Mouse (Mus musculus) embryonic stem cell, embryonic (primary cell): Measurements from ENCODE around the gene Tmem208.

ENCODE experiments used
- CTCF ChIA-PET, 4 experiments: fragments of 300-600 bp in 2 of 4; fragments of 350-600 bp in 2 of 4; sonication (Branson Sonifier 250); formaldehyde crosslinking; loops; one replicate each; lab custom pipeline; 2022; ENCODE audit warnings: inconsistent platforms in 2 of 4; lab: Charles Lee
- POLR2A ChIA-PET, 4 experiments: fragments of 300-600 bp in 2 of 4; fragments of 350-600 bp in 2 of 4; sonication (Branson Sonifier 250); formaldehyde crosslinking; loops; one replicate each; lab custom pipeline; 2022; ENCODE audit warnings: antibody characterized with exemption in 4 of 4, inconsistent platforms in 1 of 4; lab: Charles Lee

Gene Tmem208

DNA sequence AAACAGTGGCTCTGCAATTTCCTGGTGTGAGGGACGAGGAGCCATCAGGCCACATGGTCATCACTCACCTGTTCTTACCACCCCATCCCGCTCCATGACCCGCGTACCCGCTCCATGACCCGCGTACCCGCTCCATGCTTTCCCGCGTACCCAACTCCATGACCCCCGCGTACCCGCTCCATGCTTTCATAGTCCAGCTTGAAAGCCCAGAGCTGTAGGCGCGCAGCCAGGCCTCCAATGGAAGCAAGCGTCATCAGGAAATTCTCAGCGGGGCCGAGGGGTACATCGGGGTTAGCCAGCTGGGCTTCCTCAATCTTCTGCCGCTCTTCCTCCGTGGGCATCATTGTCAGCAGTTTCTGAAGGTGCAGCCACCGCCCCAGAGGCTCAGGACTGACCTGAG is 5.3 kb downstream of the Tmem208 start:
- ChIA-PET CTCF (no interaction called here), POLR2A (interaction anchor here in 2 of 4 experiments (0.6 to 2.1 kb wide), 7 partner anchors 9 to 27 kb away, joined by 3 to 5 read pairs (median 3); partner anchors contain the start of genes Fhod1 (in 2 of the 2) and Slc9a5 (in 1 of the 2))

DNA sequence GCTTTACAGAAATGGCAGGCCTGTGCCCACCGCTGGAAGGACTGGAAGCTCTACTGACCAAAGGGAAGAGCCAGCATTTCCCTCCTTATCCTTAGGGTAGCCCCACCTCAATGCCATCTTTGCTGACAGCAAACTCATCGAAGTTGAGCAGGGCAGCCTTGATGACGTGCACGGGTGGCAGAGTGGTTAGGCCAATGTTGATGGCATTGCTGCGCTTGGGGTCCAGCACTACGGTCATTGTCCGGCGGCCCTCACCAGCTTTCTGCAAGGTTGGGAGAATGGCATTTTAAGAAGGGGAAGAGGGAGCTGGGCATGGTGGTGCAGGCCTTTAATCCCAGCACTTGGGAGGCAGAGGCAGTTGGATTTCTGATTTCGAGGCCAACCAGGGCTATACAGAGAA is 5.8 kb downstream of the Tmem208 start:
- ChIA-PET CTCF (no interaction called here), POLR2A (interaction anchor here in 2 of 4 experiments (0.5 to 2.1 kb wide), 5 partner anchors 8 to 27 kb away, joined by 3 to 5 read pairs (median 3); partner anchors contain the start of genes Fhod1 (in 1 of the 2) and Slc9a5 (in 1 of the 2))

DNA sequence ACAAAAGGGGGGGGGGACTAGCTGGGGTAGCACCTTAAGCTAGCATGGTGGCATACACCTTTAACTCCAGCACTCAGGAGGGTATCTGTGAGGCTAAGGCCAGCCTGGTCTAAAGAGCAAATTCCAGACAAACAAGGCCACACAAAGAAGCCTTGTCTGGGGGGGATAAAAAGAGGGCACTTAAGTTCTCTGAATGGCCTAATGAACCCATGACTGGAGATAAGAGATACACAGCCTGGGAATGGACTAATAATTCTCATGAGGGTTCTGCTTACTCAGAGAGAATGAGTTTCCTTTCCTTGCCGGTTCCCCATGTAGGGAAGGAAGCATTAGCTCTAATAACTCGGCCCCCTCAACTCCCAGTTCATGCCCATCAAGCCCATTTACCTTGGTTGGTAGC is 6.4 kb downstream of the Tmem208 start:
- ChIA-PET POLR2A (interaction anchor here in 2 of 4 experiments (0.5 to 1.6 kb wide), 4 partner anchors 10 to 28 kb away, joined by 3 to 5 read pairs (median 3); no protein-coding TSS in a partner anchor), CTCF (no interaction called here)

- ChIA-PET CTCF (interaction anchor here in 3 of 4 experiments (0.5 to 2.1 kb wide), 13 partner anchors 10 to 1712 kb away, joined by 3 to 14 read pairs (median 4); partner anchors contain the start of genes Fhod1 (in 1 of the 3), Pdf (in 1 of the 3), Slc9a5 (in 1 of the 3) and Tppp3 (in 1 of the 3)), POLR2A (interaction anchor here in 3 of 4 experiments (0.6 to 4.1 kb wide), 27 partner anchors 9 to 256 kb away, joined by 3 to 32 read pairs (median 4); partner anchors contain the start of genes Fhod1 (in 3 of the 3), Slc9a5 (in 3 of the 3), Lrrc29 (in 2 of the 3) and Tmem208 (in 2 of the 3))
Observed at GRCm38 (mm10) chr8:105336373-105337130, 10.4 kb downstream of the Tmem208 start.

GRCm38 (mm10) chr8:105338992-105339391 is 12.8 kb downstream of the Tmem208 start:
- ChIA-PET CTCF (interaction anchor here in 1 of 4 experiments (1.0 to 1.3 kb wide), 2 partner anchors 9 to 31 kb away, joined by 3 to 4 read pairs; partner anchors contain the start of gene Fhod1), POLR2A (interaction anchor here (0.5 to 4.1 kb wide), 9 partner anchors 9 to 132 kb away, joined by 3 to 32 read pairs (median 4); partner anchors contain the start of genes Fhod1 (in 3 of the 4), Lrrc29 (in 2 of the 4), Tmem208 (in 2 of the 4) and E2f4 (in 1 of the 4))

- CTCF ChIA-PET: interaction anchor here in 2 of 4 experiments (0.6 to 1.3 kb wide), 3 partner anchors 8 to 108 kb away, joined by 3 to 7 read pairs (median 4); partner anchors contain the start of gene Fhod1 (in 1 of the 2)
- POLR2A ChIA-PET: interaction anchor here in 3 of 4 experiments (0.6 to 4.1 kb wide), 7 partner anchors 8 to 349 kb away, joined by 3 to 32 read pairs (median 3); partner anchors contain the start of genes Fhod1 (in 2 of the 3), E2f4 (in 1 of the 3) and Slc9a5 (in 1 of the 3)
Observed at GRCm38 (mm10) chr8:105339886-105340635, 13.9 kb downstream of the Tmem208 start.

- CTCF ChIA-PET: no interaction called here
- POLR2A ChIA-PET: interaction anchor here in 2 of 4 experiments (0.6 to 1.0 kb wide), 4 partner anchors 15 to 140 kb away, joined by 3 to 5 read pairs (median 3); partner anchors contain the start of genes Lrrc29 (in 1 of the 2), Nol3 (in 1 of the 2) and Tmem208 (in 1 of the 2)
Observed at GRCm38 (mm10) chr8:105341399-105341798, 15.2 kb downstream of the Tmem208 start.

DNA sequence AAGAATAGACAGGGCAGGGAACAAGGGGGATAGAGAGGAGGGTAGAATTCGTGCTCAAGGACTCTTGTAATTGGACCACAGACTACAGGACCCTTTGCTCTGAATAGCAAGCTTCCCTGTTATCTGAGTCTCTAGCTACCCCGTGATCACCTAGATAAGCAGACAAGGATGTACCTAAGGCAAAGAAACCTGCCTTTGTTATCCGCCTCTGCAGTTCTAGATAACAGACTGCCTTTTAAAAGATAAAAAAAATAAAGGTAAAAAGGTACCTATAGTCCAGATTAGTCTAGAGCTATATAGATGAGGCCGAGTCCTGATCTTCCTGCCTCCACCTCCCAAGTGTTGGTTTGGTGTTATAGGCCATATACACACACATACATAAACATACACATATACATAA is 16.6 kb downstream of the Tmem208 start:
- ChIA-PET POLR2A (interaction anchor here in 3 of 4 experiments (0.6 to 1.3 kb wide), 4 partner anchors 10 to 47 kb away, joined by 3 to 4 read pairs (median 4); partner anchors contain the start of gene Exoc3l (in 1 of the 3)), CTCF (interaction anchor here in 1 of 4 experiments (0.6 kb wide), 1 partner anchor 18 kb away, joined by 4 read pairs; no protein-coding TSS in a partner anchor)

DNA sequence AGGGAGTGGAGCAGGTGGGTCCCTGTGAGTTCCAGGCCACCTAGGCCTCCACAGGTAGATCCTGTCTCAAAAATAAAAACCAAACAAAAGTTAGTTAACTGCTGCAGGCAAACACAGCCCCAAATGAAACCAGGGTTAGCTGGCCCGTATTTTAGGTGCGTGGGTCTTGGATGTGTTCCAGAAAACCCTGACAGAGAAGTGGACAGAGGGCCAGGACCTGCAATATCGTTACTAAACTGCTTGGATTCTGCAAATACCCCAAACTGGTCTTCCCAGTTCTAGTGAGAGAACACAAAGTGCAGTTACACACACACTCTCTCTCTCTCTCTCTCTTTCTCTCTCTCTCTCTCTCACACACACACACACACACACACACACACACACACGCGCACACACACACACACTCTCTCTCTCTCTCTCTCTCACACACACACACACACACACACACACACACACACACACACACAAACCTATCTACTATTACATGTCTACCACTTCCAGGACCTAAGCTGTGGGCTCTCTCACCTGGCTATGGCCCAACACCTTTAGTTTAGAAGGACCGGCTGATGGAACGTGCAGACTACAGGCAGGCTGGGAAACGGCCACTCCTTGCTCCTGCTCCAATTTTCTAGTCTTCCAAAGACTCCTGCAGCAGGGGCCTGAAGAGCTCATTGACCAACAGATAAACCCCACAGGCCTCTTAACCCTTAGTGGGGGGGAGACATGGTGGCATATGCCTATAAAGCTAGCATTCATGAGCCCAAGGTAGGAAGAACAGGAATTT is 17.8 kb downstream of the Tmem208 start:
- ChIA-PET CTCF (interaction anchor here in 1 of 4 experiments (0.6 kb wide), 1 partner anchor 82 kb away, joined by 3 read pairs; no protein-coding TSS in a partner anchor), POLR2A (interaction anchor here in 2 of 4 experiments (1.3 to 1.4 kb wide), 2 partner anchors 16 kb away, joined by 3 to 4 read pairs; no protein-coding TSS in a partner anchor)

GRCm38 (mm10) chr8:105345061-105345975 is 19.2 kb downstream of the Tmem208 start:
- POLR2A ChIA-PET: interaction anchor here in 2 of 4 experiments (0.6 to 1.5 kb wide), 3 partner anchors 10 to 24 kb away, joined by 3 to 5 read pairs (median 3); no protein-coding TSS in a partner anchor
- CTCF ChIA-PET: interaction anchor here in 1 of 4 experiments (0.9 kb wide), 1 partner anchor 86 kb away, joined by 3 read pairs; no protein-coding TSS in a partner anchor

DNA sequence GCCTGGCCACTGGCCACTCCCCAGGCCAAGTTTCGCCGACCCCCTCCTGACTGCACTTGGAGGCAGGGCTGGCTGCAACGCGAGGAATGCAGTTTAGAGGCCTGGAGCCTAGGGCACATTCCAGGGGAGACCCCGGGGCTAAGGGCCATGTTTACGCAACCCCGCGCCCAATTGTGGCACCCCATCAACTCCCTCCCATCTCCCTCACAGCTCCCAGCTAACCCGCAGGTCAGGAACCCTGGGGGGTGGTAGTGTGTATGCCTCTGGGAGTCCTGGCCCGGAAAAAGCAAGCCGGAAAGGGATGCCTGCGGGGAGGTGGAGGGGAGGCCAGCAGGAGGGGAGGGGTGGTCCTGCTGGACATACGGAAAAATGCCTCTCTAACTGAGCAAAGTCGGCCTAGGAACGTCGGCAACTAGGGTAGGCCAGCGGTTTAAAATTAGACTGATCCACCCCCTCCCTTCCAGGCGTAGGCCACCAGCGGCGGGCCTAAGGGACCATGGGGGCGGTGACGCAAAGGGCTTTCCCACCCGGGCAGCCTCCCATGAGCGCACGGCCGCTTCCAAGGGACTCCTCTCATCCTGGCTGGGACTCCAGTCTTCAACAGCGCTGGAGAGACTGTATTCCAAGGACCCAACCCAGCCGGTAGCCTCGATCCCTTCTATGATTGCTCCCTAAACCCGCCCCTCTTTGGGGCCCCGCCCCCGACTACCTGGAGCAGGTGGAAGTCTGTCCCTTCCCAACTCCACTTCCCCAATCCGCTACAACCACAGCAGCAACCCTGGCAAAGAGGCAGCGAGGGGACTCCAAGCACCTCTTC is 20.7 kb downstream of the Tmem208 start:
- CTCF ChIA-PET: interaction anchor here in 1 of 4 experiments (0.5 kb wide), 1 partner anchor 111 kb away, joined by 3 read pairs; no protein-coding TSS in a partner anchor

GRCm38 (mm10) chr8:105347428-105348221 is 21.5 kb downstream of the Tmem208 start, which contains the start of gene Fhod1:
Fhod1 (minus strand) TSS chr8:105347953.
- ChIA-PET CTCF (interaction anchor here (0.5 to 4.3 kb wide), 33 partner anchors 8 to 745 kb away, joined by 3 to 17 read pairs (median 5); partner anchors contain the start of genes 4931428F04Rik (in 2 of the 4), B3gnt9 (in 1 of the 4) and Tppp3 (in 1 of the 4)), POLR2A (interaction anchor here in 3 of 4 experiments (0.5 to 4.4 kb wide), 62 partner anchors 8 to 1617 kb away, joined by 3 to 32 read pairs (median 4); partner anchors contain the start of genes Tppp3 (in 2 of the 3), 4931428F04Rik (in 1 of the 3), Acd (in 1 of the 3) and B3gnt9 (in 1 of the 3))

More for the DNA sequence above, 20.7 kb downstream of the Tmem208 start:
- POLR2A ChIA-PET: interaction anchor here in 1 of 4 experiments (0.6 kb wide), 1 partner anchor 707 kb away, joined by 4 read pairs; no protein-coding TSS in a partner anchor

DNA sequence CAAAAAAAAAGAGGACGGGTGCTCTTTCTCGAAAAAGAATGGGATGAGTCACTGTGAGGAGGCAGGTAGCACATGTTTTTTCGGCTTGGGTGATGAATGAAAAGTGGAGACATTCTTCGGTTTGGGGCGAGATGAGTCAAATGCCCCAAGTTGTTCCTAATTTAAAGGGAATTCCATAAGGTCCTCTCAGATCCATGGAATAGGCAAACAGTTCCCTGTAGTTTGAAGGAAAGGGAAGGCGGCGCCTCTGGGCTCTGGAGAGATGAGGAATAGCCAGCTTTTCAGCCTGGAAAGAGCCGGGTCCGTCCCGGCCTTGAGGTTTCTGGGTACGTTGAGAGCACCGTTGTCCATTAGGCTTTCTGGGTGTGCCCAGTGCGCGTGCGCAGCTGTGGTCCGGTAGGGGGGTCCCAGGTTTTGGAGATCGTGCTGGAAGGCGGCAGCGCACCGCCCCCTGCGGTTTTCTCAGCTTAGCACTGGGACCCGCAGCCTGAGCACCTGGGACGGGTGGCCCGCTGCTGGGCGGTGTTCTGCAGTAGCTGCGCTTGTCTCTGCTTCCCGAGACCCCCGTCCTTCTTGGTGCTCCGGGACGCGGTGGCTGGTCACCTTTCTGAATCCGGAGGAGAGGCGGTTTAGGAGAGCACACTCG is 22.4 kb downstream of the Tmem208 start, which contains the start of gene Slc9a5:
Slc9a5 (plus strand) TSS at position 394 of the 646 bp plus-strand sequence.
- ChIA-PET CTCF (interaction anchor here (0.5 to 4.3 kb wide), 28 partner anchors 9 to 746 kb away, joined by 3 to 17 read pairs (median 5); partner anchors contain the start of genes 4931428F04Rik (in 2 of the 4), Tppp3 (in 2 of the 4) and B3gnt9 (in 1 of the 4)), POLR2A (interaction anchor here in 3 of 4 experiments (0.6 to 4.4 kb wide), 55 partner anchors 9 to 511 kb away, joined by 3 to 32 read pairs (median 4); partner anchors contain the start of genes Tppp3 (in 2 of the 3), 4931428F04Rik (in 1 of the 3), Acd (in 1 of the 3) and B3gnt9 (in 1 of the 3))
